Mouse (Mus musculus): ENCODE results near the gene Ankrd6. TPM values are rescaled to one million over a fixed set of nuclear protein-coding genes. Genes with fewer than 3 reads are reported as not detected.

Ankrd6 gene
- total and polyA plus RNA-seq, 2 experiments from 2014 or later, result 22.7 to 38.1 TPM

- Histone ChIP-seq H3K36me3 (ENCODE audit: insufficient read depth, low read length) (no peaks in the 10 kb centered on the region), H3K4me3 (ENCODE audit: low read depth, low read length) (no peak overlapping the region), H3K4me1 (ENCODE audit: insufficient read depth, low read length) (no peaks in the 10 kb centered on the region), H3K9ac (replicated peaks; ENCODE audit: low read length, poor library complexity, severe bottlenecking) (no peak overlapping the region), H3K27me3 (ENCODE audit: insufficient read depth, low read length) (no peaks in the 10 kb centered on the region), H3K9me3 (ENCODE audit: low read length) (no peaks in the 10 kb centered on the region), H3K27ac (ENCODE audit: low read depth, low read length) (no peak overlapping the region), H3K4me2 (ENCODE audit: low read depth, low read length, poor library complexity, severe bottlenecking) (no peak overlapping the region)
- DNase-seq (ENCODE audit: low spot score), result no peak
- ATAC-seq (ENCODE audit: low FRiP score), result no peak
- 95% methylated on average over 4 of the region's 4 CpGs for WGBS
- TF ChIP-seq CTCF (IDR thresholded peaks at IDR 0.05), result no peak
Measured at GRCm38 (mm10) chr4:32798976-32799375, 151.7 kb downstream of the Ankrd6 start.

GRCm38 (mm10) chr4:32789020-32789419, 161.6 kb downstream of the Ankrd6 start:
- H3K4me1 ChIP-seq (ENCODE audit: insufficient read depth, low read length), result no peaks in the 10 kb centered on the region
- no peak overlapping the region for H3K4me2 ChIP-seq (ENCODE audit: low read depth, low read length, poor library complexity, severe bottlenecking)
- WGBS, result 85% methylated on average over 4 of the region's 4 CpGs
- no peak overlapping the region for H3K27ac ChIP-seq (ENCODE audit: low read depth, low read length)
- no peak overlapping the region for H3K4me3 ChIP-seq (ENCODE audit: low read depth, low read length)
- no peak for DNase-seq (ENCODE audit: low spot score)
- H3K9ac ChIP-seq (replicated peaks; ENCODE audit: low read length, poor library complexity, severe bottlenecking), result no peak overlapping the region
- TF ChIP-seq CTCF (IDR thresholded peaks at IDR 0.05), result no peak
- ATAC-seq (ENCODE audit: low FRiP score), result no peak
- H3K27me3 ChIP-seq (ENCODE audit: insufficient read depth, low read length), result no peaks in the 10 kb centered on the region
- H3K9me3 ChIP-seq (ENCODE audit: low read length), result no peaks in the 10 kb centered on the region
- H3K36me3 ChIP-seq (ENCODE audit: insufficient read depth, low read length), result no peaks in the 10 kb centered on the region

DNA sequence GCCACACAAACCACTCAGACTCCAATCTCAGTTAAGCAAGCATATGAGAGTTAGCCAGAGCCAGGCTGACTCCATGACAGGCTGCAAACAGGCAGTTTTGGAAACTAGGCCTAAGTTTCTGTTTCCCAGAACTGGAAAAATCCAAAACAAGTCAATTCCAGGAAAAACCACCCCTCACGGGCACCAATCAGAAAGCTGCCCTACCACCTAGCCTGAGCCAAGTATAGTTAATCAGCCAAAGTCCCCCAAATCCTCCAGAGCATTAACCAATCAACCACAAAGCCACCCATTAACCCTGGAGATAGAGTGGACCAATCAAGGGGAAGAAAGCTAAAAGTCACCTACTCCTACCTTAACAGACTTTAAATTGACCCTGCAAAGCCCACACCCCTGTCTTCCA, 163.5 kb downstream of the Ankrd6 start:
- no peaks in the 10 kb centered on the region for H3K4me1 ChIP-seq (ENCODE audit: insufficient read depth, low read length)
- WGBS, result 91% methylated on average over 1 of the region's 1 CpGs
- no peak overlapping the region for H3K9ac ChIP-seq (replicated peaks; ENCODE audit: low read length, poor library complexity, severe bottlenecking)
- H3K4me2 ChIP-seq (ENCODE audit: low read depth, low read length, poor library complexity, severe bottlenecking), result no peak overlapping the region
- no peak overlapping the region for H3K27ac ChIP-seq (ENCODE audit: low read depth, low read length)
- no peaks in the 10 kb centered on the region for H3K27me3 ChIP-seq (ENCODE audit: insufficient read depth, low read length)
- H3K9me3 ChIP-seq (ENCODE audit: low read length), result no peaks in the 10 kb centered on the region
- no peak for TF ChIP-seq CTCF (IDR thresholded peaks at IDR 0.05)
- DNase-seq (ENCODE audit: low spot score) (no peak), ATAC-seq (ENCODE audit: low FRiP score) (no peak)
- H3K36me3 ChIP-seq (ENCODE audit: insufficient read depth, low read length), result no peaks in the 10 kb centered on the region
- H3K4me3 ChIP-seq (ENCODE audit: low read depth, low read length), result no peak overlapping the region

GRCm38 (mm10) chr4:32779996-32780395, 170.6 kb downstream of the Ankrd6 start:
- DNase-seq (ENCODE audit: low spot score), result no peak
- H3K4me2 ChIP-seq (ENCODE audit: low read depth, low read length, poor library complexity, severe bottlenecking), result no peak overlapping the region
- TF ChIP-seq CTCF (IDR thresholded peaks at IDR 0.05), result no peak
- peaks cover 10% of the 10 kb centered on the region for H3K36me3 ChIP-seq (ENCODE audit: insufficient read depth, low read length)
- no peak for ATAC-seq (ENCODE audit: low FRiP score)
- no peak overlapping the region for H3K9ac ChIP-seq (replicated peaks; ENCODE audit: low read length, poor library complexity, severe bottlenecking)
- H3K4me1 ChIP-seq (ENCODE audit: insufficient read depth, low read length), result no peaks in the 10 kb centered on the region
- 86% methylated on average over 4 of the region's 4 CpGs for WGBS
- no peaks in the 10 kb centered on the region for H3K27me3 ChIP-seq (ENCODE audit: insufficient read depth, low read length)
- no peak overlapping the region for H3K27ac ChIP-seq (ENCODE audit: low read depth, low read length)
- no peaks in the 10 kb centered on the region for H3K9me3 ChIP-seq (ENCODE audit: low read length)
- no peak overlapping the region for H3K4me3 ChIP-seq (ENCODE audit: low read depth, low read length)

DNA sequence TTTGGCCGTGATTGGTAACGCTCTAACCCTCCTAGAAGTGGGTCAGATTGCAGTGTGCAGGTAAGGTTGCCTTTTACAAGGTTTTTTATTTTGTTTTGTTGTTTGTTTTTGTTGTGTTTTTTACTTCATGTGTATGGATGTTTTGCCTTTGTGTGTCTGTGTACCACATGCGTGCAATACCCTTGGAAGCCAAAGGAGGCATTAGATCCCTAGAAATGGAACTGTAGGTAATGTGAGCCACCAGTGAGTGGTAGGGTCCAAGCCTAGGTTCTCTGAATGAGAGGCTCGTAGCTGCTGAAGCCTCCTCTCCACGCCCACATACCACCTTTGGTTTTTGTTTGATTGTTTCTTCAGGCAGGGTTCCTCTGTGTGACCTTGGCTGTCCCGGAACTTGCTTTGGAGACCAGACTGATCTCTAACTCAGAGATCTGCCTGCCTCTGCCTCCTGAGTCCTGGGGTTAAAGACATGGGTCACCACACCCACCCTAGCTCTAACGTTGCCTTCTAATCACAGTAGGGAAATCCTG, 180.3 kb downstream of the Ankrd6 start:
- TF ChIP-seq CTCF (IDR thresholded peaks at IDR 0.05), result peak; percentile 61
- no peak overlapping the region for H3K4me2 ChIP-seq (ENCODE audit: low read depth, low read length, poor library complexity, severe bottlenecking)
- H3K9me3 ChIP-seq (ENCODE audit: low read length), result no peaks in the 10 kb centered on the region
- H3K27ac ChIP-seq (ENCODE audit: low read depth, low read length), result no peak overlapping the region
- H3K4me3 ChIP-seq (ENCODE audit: low read depth, low read length), result no peak overlapping the region
- H3K36me3 ChIP-seq (ENCODE audit: insufficient read depth, low read length), result peaks cover 49% of the 10 kb centered on the region
- 99% methylated on average over 7 of the region's 7 CpGs for WGBS
- no peaks in the 10 kb centered on the region for H3K27me3 ChIP-seq (ENCODE audit: insufficient read depth, low read length)
- H3K9ac ChIP-seq (replicated peaks; ENCODE audit: low read length, poor library complexity, severe bottlenecking), result no peak overlapping the region
- no peaks in the 10 kb centered on the region for H3K4me1 ChIP-seq (ENCODE audit: insufficient read depth, low read length)
- ATAC-seq (ENCODE audit: low FRiP score) (no peak), DNase-seq (ENCODE audit: low spot score) (no peak)

GRCm38 (mm10) chr4:32768046-32768445, 182.6 kb downstream of the Ankrd6 start:
- WGBS, result 97% methylated on average over 10 of the region's 10 CpGs
- Histone ChIP-seq H3K27me3 (ENCODE audit: insufficient read depth, low read length) (no peaks in the 10 kb centered on the region), H3K36me3 (ENCODE audit: insufficient read depth, low read length) (peaks cover 39% of the 10 kb centered on the region), H3K27ac (ENCODE audit: low read depth, low read length) (no peak overlapping the region), H3K4me2 (ENCODE audit: low read depth, low read length, poor library complexity, severe bottlenecking) (no peak overlapping the region), H3K9me3 (ENCODE audit: low read length) (no peaks in the 10 kb centered on the region), H3K4me3 (ENCODE audit: low read depth, low read length) (no peak overlapping the region), H3K9ac (replicated peaks; ENCODE audit: low read length, poor library complexity, severe bottlenecking) (no peak overlapping the region), H3K4me1 (ENCODE audit: insufficient read depth, low read length) (no peaks in the 10 kb centered on the region)
- no peak for ATAC-seq (ENCODE audit: low FRiP score)
- no peak for TF ChIP-seq CTCF (IDR thresholded peaks at IDR 0.05)
- DNase-seq (ENCODE audit: low spot score), result no peak
